Mouse (Mus musculus) kidney, postnatal 14 days (tissue): ENCODE results near the gene Spry2.
A peak's percentile ranks its signal among the peaks of the same experiment; 100 is the strongest.

Experiments
- DNase-seq: peaks from one replicate; pipeline ENCODE4 v3.0.0; 2022; ENCODE audit warnings: mixed read lengths

Gene Spry2

GRCm38 (mm10) chr14:105892941-105893622, 3.5 kb downstream of the Spry2 start:
- peak; percentile 27 for DNase-seq

GRCm38 (mm10) chr14:105890516-105891231, 5.9 kb downstream of the Spry2 start:
- DNase-seq: peak; percentile 37

GRCm38 (mm10) chr14:105886643-105887374, 9.8 kb downstream of the Spry2 start:
- DNase-seq: no peak

- DNase-seq: no peak
These were observed 11.4 kb downstream of the Spry2 start for GRCm38 (mm10) chr14:105885249-105885648.

GRCm38 (mm10) chr14:105883215-105883614, 13.4 kb downstream of the Spry2 start:
- no peak for DNase-seq

GRCm38 (mm10) chr14:105878359-105878758, 18.3 kb downstream of the Spry2 start:
- no peak for DNase-seq

GRCm38 (mm10) chr14:105876375-105876774, 20.2 kb downstream of the Spry2 start:
- DNase-seq: no peak

GRCm38 (mm10) chr14:105870370-105870936, 26.2 kb downstream of the Spry2 start:
- peak; percentile 57 for DNase-seq

- no peak for DNase-seq
These were observed 31.2 kb downstream of the Spry2 start for GRCm38 (mm10) chr14:105865381-105865938.

GRCm38 (mm10) chr14:105862199-105862598, 34.4 kb downstream of the Spry2 start:
- DNase-seq: no peak

- no peak for DNase-seq
These were observed 35.7 kb downstream of the Spry2 start for GRCm38 (mm10) chr14:105860920-105861319.

- no peak for DNase-seq
These were observed 36.3 kb downstream of the Spry2 start for GRCm38 (mm10) chr14:105860276-105860675.

- no peak for DNase-seq
These were observed 36.7 kb downstream of the Spry2 start for GRCm38 (mm10) chr14:105859876-105860275.

- no peak for DNase-seq
These were observed 37.3 kb downstream of the Spry2 start for GRCm38 (mm10) chr14:105859368-105859767.

GRCm38 (mm10) chr14:105858935-105859334, 37.7 kb downstream of the Spry2 start:
- no peak for DNase-seq

GRCm38 (mm10) chr14:105851359-105852067, 45.1 kb downstream of the Spry2 start:
- DNase-seq: peak; percentile 10
